In genomic region chr9:108516380-108517251, GRCm38 (mm10) we compare ENCODE assay signal across 8 mouse cellular contexts. TPM values are rescaled to one million over a fixed set of nuclear protein-coding genes. Genes with fewer than 3 reads are reported as not detected.
A peak's percentile ranks its signal among the peaks of the same experiment; 100 is the strongest.
DNase-seq lines count a peak whose midpoint lies in the region; ATAC-seq lines count a peak whose summit lies in the region.

Gene Qrich1 (plus strand): TSS chr9:108516806.

- no peaks in the 10 kb centered on the region for H3K27me3 ChIP-seq in hindbrain, embryonic 12.5 days

- no peaks in the 10 kb centered on the region for H3K9me3 ChIP-seq in hindbrain, embryonic 12.5 days (replicated peaks)

- peak; percentile 98 for DNase-seq in NIH3T3 (ENCODE audit: low read depth)
- peak; percentile 97 to 98 for DNase-seq in cerebellum, postnatal 10 days
- peak; percentile 95 to 96 for DNase-seq in frontal cortex, postnatal 10 days (ENCODE audit: low spot score in 2 of 2)
- DNase-seq in layer of hippocampus, postnatal 14 days (ENCODE audit: low spot score in 2 of 2): peak; percentile 97
- peak; percentile 95 for DNase-seq in lung, postnatal 14 days
- DNase-seq in retina, adult 2 months (ENCODE audit: low read depth, low spot score): peak; percentile 92
- peak; percentile 96 to 98 for DNase-seq in thymus, postnatal 36 days

- H3K36me3 ChIP-seq in hindbrain, embryonic 12.5 days: peaks cover 39% of the 10 kb centered on the region

- H3K4me2 ChIP-seq in hindbrain, embryonic 12.5 days (replicated peaks): peak within 1 kb of the TSS; percentile 71

- ATAC-seq in hindbrain, embryonic 12.5 days (ENCODE audit: low FRiP score): peak; percentile 96

- peaks cover 23% of the 10 kb centered on the region for H3K4me1 ChIP-seq in hindbrain, embryonic 12.5 days

- H3K9ac ChIP-seq in hindbrain, embryonic 12.5 days: peak within 1 kb of the TSS; percentile 96

- H3K27ac ChIP-seq in hindbrain, embryonic 12.5 days: peak within 1 kb of the TSS; percentile 99

- WGBS in hindbrain, embryonic 12.5 days: under 1% methylated on average over 55 of the region's 55 CpGs

- H3K4me3 ChIP-seq in hindbrain, embryonic 12.5 days: peak within 1 kb of the TSS; percentile 67

RNA-seq across cellular contexts. Expression of gene Qrich1, which starts in this region (rescaled TPM):
- 162 and 171 TPM in 2 replicates for polyA plus RNA-seq in hindbrain, embryonic 12.5 days (2016; fragmentation: Nextera tagmentation; extraction: Ambion mirVana)
- total RNA-seq in layer of hippocampus, postnatal 14 days (2021): 100 to 1,000 TPM; 123 to 130 TPM

Comparison
In these comparisons a context has a peak if more than half of its experiments do, and no peak if none do; other contexts are left out.
1. Peak in every context shown above with its lines: DNase-seq, ATAC-seq, H3K4me3 ChIP-seq and H3K27ac ChIP-seq.